In the genomic region with DNA sequence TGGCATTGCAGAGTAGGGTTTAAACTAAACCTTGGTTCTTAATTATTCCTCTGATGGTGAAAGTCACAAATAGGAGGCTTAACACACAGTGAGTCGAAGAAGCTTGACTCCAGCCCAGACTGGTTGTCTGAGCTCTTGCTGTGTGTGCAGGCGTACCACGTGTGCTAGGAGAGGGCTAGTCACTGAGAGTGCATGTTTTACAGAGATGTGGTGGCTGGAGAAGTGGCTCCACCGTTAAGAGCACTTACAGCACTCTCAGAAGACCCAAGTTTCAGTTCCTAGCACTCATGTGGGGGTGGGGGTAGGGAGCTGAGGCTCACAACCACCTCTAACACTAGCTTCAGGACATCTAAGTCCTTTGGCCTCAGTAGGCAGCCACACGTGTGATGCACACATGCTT, we compare ENCODE assay signal across 22 mouse cellular contexts.
"Had no signal": no experiment of that assay in that cellular context is flagged by ENCODE, and none has a peak within 500 bp of the region (broad histone marks: within the 10 kb centered on the region; RNA-seq: fewer than 3 reads in every experiment).

No protein-coding gene starts in this region.

- DNase-seq: gastrocnemius, adult 2 months; gastrocnemius, postnatal 10 days; gastrocnemius, postnatal 25 days; heart, adult 18-20 months; heart, postnatal 10 days; heart, postnatal 36 days; kidney, adult 18-20 months; kidney, adult 8-10 months; kidney, postnatal 10 days; kidney, postnatal 25 days; kidney, postnatal 4 days had no signal

- H3K27ac ChIP-seq: gastrocnemius, adult 2 months; heart, embryonic 10.5 days; hindbrain, embryonic 12.5 days; hindbrain, embryonic 14.5 days; intestine, embryonic 15.5 days; layer of hippocampus, adult 2 months; left cerebral cortex, adult 2 months; limb, embryonic 10.5 days; limb, embryonic 12.5 days had no signal

- H3K9me3 ChIP-seq: heart, embryonic 10.5 days; heart, embryonic 12.5 days; hindbrain, embryonic 12.5 days; intestine, embryonic 15.5 days; limb, embryonic 10.5 days; limb, embryonic 12.5 days had no signal

- ATAC-seq: forebrain, embryonic 16.5 days; inflammation-experienced regulatory T-cells, adult 6 months; intestine, embryonic 15.5 days had no signal

- H3K9ac ChIP-seq: heart, embryonic 12.5 days; hindbrain, embryonic 12.5 days; hindbrain, embryonic 14.5 days; intestine, embryonic 15.5 days; limb, embryonic 12.5 days had no signal

- H3K4me1 ChIP-seq: heart, embryonic 10.5 days had no signal

- H3K4me2 ChIP-seq: heart, embryonic 12.5 days; hindbrain, embryonic 12.5 days; hindbrain, embryonic 14.5 days; intestine, embryonic 15.5 days; limb, embryonic 12.5 days had no signal

- H3K27me3 ChIP-seq: heart, embryonic 12.5 days; hindbrain, embryonic 12.5 days; intestine, embryonic 15.5 days; limb, embryonic 12.5 days had no signal

- H3K4me3 ChIP-seq: gastrocnemius, adult 2 months; heart, embryonic 10.5 days; heart, embryonic 12.5 days; hindbrain, embryonic 12.5 days; intestine, embryonic 15.5 days; layer of hippocampus, adult 2 months; left cerebral cortex, adult 2 months; limb, embryonic 10.5 days; limb, embryonic 12.5 days had no signal
